Mouse (Mus musculus) kidney, embryonic 14.5 days (tissue): ENCODE measurements around the gene Dkkl1. TPM values are rescaled to one million over a fixed set of nuclear protein-coding genes. Genes with fewer than 3 reads are reported as not detected.
A peak's percentile ranks its signal among the peaks of the same experiment; 100 is the strongest.

Experiments used
- ATAC-seq: fragments of 200-750 bp; cut with Nextera tagmentation; 2 replicates; pipeline ENCODE4 v1.8.0; 2017; ENCODE audit warnings: moderate number of reproducible peaks, mild to moderate bottlenecking, moderate TSS enrichment, moderate library complexity; ENCODE audit not compliant: low FRiP score, low TSS enrichment
- H3K27ac ChIP-seq: fragments of 300-500 bp; sonication (generic); 2 replicates; pipeline ENCODE4 v1.5.1; 2014; ENCODE audit warnings: low read depth, mild to moderate bottlenecking, low read length, moderate library complexity, mixed read lengths
- H3K27me3 ChIP-seq: fragments of 300-500 bp; sonication (generic); 2 replicates; pipeline ENCODE4 v1.6.1; 2014; ENCODE audit warnings: mild to moderate bottlenecking, low read length; ENCODE audit not compliant: control insufficient read depth, insufficient read depth
- H3K36me3 ChIP-seq: fragments of 300-500 bp; sonication (generic); 2 replicates; pipeline ENCODE4 v1.6.1; 2014; ENCODE audit warnings: low read length, mixed read lengths; ENCODE audit not compliant: control insufficient read depth, insufficient read depth
- H3K4me1 ChIP-seq: fragments of 300-500 bp; sonication (generic); 2 replicates; pipeline ENCODE4 v1.6.1; 2014; ENCODE audit warnings: low read length, mixed read lengths; ENCODE audit not compliant: control insufficient read depth, insufficient read depth
- H3K4me2 ChIP-seq: fragments of 300-500 bp; sonication (generic); replicated peaks from 2 replicates; pipeline ENCODE4 v1.6.1; 2014; ENCODE audit warnings: low read depth, mild to moderate bottlenecking, low read length
- H3K4me3 ChIP-seq: fragments of 300-500 bp; sonication (generic); 2 replicates; pipeline ENCODE4 v1.5.1; 2014; ENCODE audit warnings: mild to moderate bottlenecking, low read length
- H3K9ac ChIP-seq: fragments of 300-500 bp; sonication (generic); 2 replicates; pipeline ENCODE4 v1.6.1; 2014; ENCODE audit warnings: low read depth, mild to moderate bottlenecking, low read length, moderate library complexity
- H3K9me3 ChIP-seq: fragments of 300-500 bp; sonication (generic); 2 replicates; pipeline ENCODE4 v1.6.1; 2016; ENCODE audit warnings: low read length; ENCODE audit not compliant: control insufficient read depth
- WGBS: fragments of 180-500 bp; shearing (Covaris S2); extraction: QIAGEN DNeasy Blood & Tissue Kit; methylation state at CpG from one replicate; pipeline ENCODE4 v1.1.7; 2014; 5-methylcytosine and 5-hydroxymethylcytosine counted together
- polyA plus RNA-seq: library from polyadenylated mRNA; unstranded; fragments of >200 nt; fragmentation: Nextera tagmentation; extraction: Ambion mirVana; gene quantifications from 2 replicates; pipeline ENCODE4 v1.2.1, GENCODE M21; 2014

Gene Dkkl1
- polyA plus RNA-seq, 1 experiment from 2014 or later: 1.1 TPM

GRCm38 (mm10) chr7:45215673-45216441 lies 3.9 kb upstream of the Dkkl1 start, which contains the start of gene Tead2:
TSS of gene Tead2 (plus strand) at chr7:45215753.
- H3K4me1 ChIP-seq: peaks cover 21% of the 10 kb centered on the region

DNA sequence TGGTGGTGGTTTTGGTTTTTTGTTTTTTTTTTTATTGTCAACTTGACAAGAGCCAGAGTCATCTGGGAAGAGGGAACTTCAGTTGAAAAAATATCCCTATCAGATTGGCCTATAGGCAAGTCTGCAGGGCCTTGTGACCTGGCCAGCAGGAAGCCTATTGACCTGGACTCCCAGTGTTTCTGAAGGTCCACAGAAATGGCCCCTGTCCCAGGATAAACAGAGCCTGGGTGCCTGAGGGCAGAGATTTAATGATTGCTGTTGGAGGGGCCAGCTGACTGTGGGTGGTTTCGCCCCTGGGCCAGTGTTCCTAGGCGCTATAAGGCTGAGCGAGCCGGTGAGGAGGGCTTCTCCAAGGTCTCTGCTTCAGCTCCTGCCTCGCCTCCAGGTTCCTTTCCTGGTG lies 1.8 kb upstream of the Dkkl1 start:
- H3K4me2 ChIP-seq: no peak overlapping the region
- peaks cover 21% of the 10 kb centered on the region for H3K4me1 ChIP-seq
- H3K27ac ChIP-seq: no peak overlapping the region
- ATAC-seq: no peak
- no peaks in the 10 kb centered on the region for H3K9me3 ChIP-seq
- H3K4me3 ChIP-seq: no peak overlapping the region
- peaks cover 18% of the 10 kb centered on the region for H3K36me3 ChIP-seq
- WGBS: 50% methylated on average over 5 of the region's 5 CpGs
- H3K9ac ChIP-seq: no peak overlapping the region
- H3K27me3 ChIP-seq: peaks cover 14% of the 10 kb centered on the region; the same call in 1 of the 2 replicates

More at GRCm38 (mm10) chr7:45215673-45216441, 3.9 kb upstream of the Dkkl1 start, which contains the start of gene Tead2:
- Histone ChIP-seq H3K9ac (peak within 1 kb of the TSS; percentile 95), H3K27ac (peak within 1 kb of the TSS; percentile 96), H3K9me3 (no peaks in the 10 kb centered on the region), H3K4me3 (peak within 1 kb of the TSS; percentile 78), H3K36me3 (peaks cover 39% of the 10 kb centered on the region), H3K27me3 (peaks cover 14% of the 10 kb centered on the region; the same call in 1 of the 2 replicates), H3K4me2 (peak within 1 kb of the TSS; percentile 79)
- peak; percentile 68 for ATAC-seq
- under 1% methylated on average over 51 of the region's 55 CpGs for WGBS

DNA sequence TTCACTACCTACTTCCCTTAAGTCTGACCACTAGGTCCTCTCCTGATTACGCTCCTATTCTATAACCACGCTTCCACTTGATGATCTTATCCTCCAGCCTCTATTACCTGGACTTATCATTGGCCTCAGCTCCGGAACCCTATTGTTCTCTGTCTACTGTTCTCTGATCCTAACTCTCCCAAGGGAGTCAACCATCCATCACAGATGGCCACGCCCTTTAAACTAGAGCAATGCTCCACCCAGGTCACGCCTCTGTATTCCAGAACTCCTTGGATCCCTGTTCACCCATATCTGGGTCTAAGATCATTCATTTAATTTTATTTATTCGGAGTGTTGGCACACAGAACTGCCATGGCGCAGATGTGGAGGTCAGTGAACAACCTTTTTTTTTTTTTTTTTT lies 409 bp upstream of the Dkkl1 start:
- H3K27me3 ChIP-seq: peaks cover 14% of the 10 kb centered on the region; the same call in 1 of the 2 replicates
- 66% methylated on average over 7 of the region's 7 CpGs for WGBS
- peaks cover 11% of the 10 kb centered on the region for H3K4me1 ChIP-seq
- H3K36me3 ChIP-seq: peaks cover 4% of the 10 kb centered on the region; the same call in 1 of the 2 replicates
- H3K27ac ChIP-seq: no peak overlapping the region
- H3K4me2 ChIP-seq: no peak overlapping the region; the same call in 1 of the 2 replicates
- ATAC-seq: no peak
- no peak overlapping the region for H3K9ac ChIP-seq
- H3K9me3 ChIP-seq: no peaks in the 10 kb centered on the region
- no peak overlapping the region for H3K4me3 ChIP-seq

GRCm38 (mm10) chr7:45211070-45211469 lies 877 bp downstream of the Dkkl1 start:
- Histone ChIP-seq H3K9me3 (no peaks in the 10 kb centered on the region), H3K4me2 (no peak overlapping the region), H3K9ac (no peak overlapping the region), H3K36me3 (no peaks in the 10 kb centered on the region), H3K27me3 (peaks cover 14% of the 10 kb centered on the region; the same call in 1 of the 2 replicates), H3K27ac (no peak overlapping the region), H3K4me1 (peaks cover 7% of the 10 kb centered on the region; the same call in 1 of the 2 replicates), H3K4me3 (no peak overlapping the region)
- WGBS: 68% methylated on average over 10 of the region's 10 CpGs
- ATAC-seq: no peak

DNA sequence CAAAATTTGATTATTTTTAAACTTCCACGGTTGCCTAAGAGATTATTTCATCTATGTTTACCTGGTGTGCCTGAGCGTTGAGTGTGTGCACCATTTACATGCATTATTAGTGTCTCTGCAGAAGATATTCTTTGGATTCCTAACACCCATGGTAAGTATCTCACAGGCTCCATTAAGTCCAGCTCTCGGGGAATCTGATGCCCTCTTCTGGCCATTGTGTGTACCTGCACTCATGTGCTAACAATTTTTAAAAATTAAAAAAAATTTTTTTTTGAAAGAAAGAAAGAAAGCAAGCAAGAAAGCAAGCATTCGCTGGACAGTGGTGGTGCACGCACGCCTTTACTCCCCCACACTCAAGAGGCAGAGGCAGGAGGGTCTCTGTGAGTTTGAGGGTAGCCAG lies 3.7 kb downstream of the Dkkl1 start:
- Histone ChIP-seq H3K27me3 (peaks cover 14% of the 10 kb centered on the region; the same call in 1 of the 2 replicates), H3K9ac (no peak overlapping the region), H3K4me1 (peaks cover 7% of the 10 kb centered on the region; the same call in 1 of the 2 replicates), H3K36me3 (no peaks in the 10 kb centered on the region), H3K27ac (no peak overlapping the region), H3K4me3 (no peak overlapping the region), H3K9me3 (no peaks in the 10 kb centered on the region), H3K4me2 (no peak overlapping the region)
- ATAC-seq: no peak
- 84% methylated on average over 6 of the region's 6 CpGs for WGBS

GRCm38 (mm10) chr7:45204380-45205143 lies 7.4 kb downstream of the Dkkl1 start, which contains the start of gene Ccdc155:
TSS of gene Ccdc155 (minus strand) at chr7:45204892.
- Histone ChIP-seq H3K4me2 (peak within 1 kb of the TSS; percentile 46), H3K27me3 (no peaks in the 10 kb centered on the region), H3K9me3 (no peaks in the 10 kb centered on the region), H3K4me1 (no peaks in the 10 kb centered on the region), H3K4me3 (peak within 1 kb of the TSS; percentile 41), H3K9ac (peak within 1 kb of the TSS; percentile 45; the same call in 1 of the 2 replicates), H3K27ac (no peak within 1 kb of the TSS), H3K36me3 (no peaks in the 10 kb centered on the region)
- ATAC-seq: peak; percentile 96
- 9% methylated on average over 43 of the region's 44 CpGs for WGBS

- no peak for ATAC-seq
- no peaks in the 10 kb centered on the region for H3K9me3 ChIP-seq
- WGBS: 63% methylated on average over 10 of the region's 10 CpGs
- no peaks in the 10 kb centered on the region for H3K27me3 ChIP-seq
- no peak overlapping the region for H3K9ac ChIP-seq
- no peaks in the 10 kb centered on the region for H3K4me1 ChIP-seq
- H3K4me3 ChIP-seq: no peak overlapping the region
- H3K4me2 ChIP-seq: no peak overlapping the region
- no peak overlapping the region for H3K27ac ChIP-seq
- H3K36me3 ChIP-seq: no peaks in the 10 kb centered on the region
Observed at GRCm38 (mm10) chr7:45202654-45203053, 9.3 kb downstream of the Dkkl1 start.

DNA sequence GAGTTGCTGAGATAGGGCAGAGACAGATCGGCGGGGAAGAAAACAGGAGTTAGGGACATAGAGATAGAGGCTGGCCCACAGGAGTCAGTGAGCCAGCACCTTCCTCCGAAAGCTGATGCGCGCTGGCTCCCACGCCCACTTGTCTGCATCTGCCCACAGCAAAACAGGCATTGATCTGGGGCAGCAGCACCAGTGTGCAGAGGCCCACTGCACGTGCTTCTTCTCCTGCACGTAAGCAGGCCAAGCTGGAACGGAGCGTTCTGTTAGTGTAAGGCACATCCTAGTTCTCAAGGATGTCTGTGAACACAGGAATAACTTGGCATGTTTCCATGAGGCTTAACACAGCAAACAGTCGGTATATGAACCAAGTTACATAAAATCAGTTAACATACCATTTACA lies 13.0 kb downstream of the Dkkl1 start:
- Histone ChIP-seq H3K27ac (no peak overlapping the region), H3K27me3 (no peaks in the 10 kb centered on the region)
- 83% methylated on average over 11 of the region's 11 CpGs for WGBS

More for the DNA sequence above, 13.0 kb downstream of the Dkkl1 start:
- H3K36me3 ChIP-seq: no peaks in the 10 kb centered on the region
- H3K4me2 ChIP-seq: no peak overlapping the region
- H3K4me3 ChIP-seq: no peak overlapping the region
- no peaks in the 10 kb centered on the region for H3K9me3 ChIP-seq
- H3K4me1 ChIP-seq: no peaks in the 10 kb centered on the region
- no peak for ATAC-seq
- H3K9ac ChIP-seq: no peak overlapping the region
